Mouse (Mus musculus) ovary, adult 18-20 months (tissue): Measurements from ENCODE around the gene Inhbe.
"Not testable (repeated sequence)": the region's sequence is repeated elsewhere in the genome, so short reads cannot be mapped to it uniquely, and the experiment has no call there.

ENCODE experiments used
- DNase-seq: peaks from one replicate; pipeline ENCODE4 v3.0.0; 2022; ENCODE audit warnings: low spot score, mixed read lengths

The Inhbe gene

GRCm38 (mm10) chr10:127322669-127323068 is 31.5 kb downstream of the Inhbe start:
- DNase-seq, result no peak

- DNase-seq, result no peak
Measured at GRCm38 (mm10) chr10:127322178-127322577, 32.0 kb downstream of the Inhbe start.

- no peak for DNase-seq
Measured at GRCm38 (mm10) chr10:127321621-127322020, 32.6 kb downstream of the Inhbe start, which contains the start of gene Arhgap9. Gene Arhgap9 (plus strand): TSS chr10:127321964.

- DNase-seq, result no peak
Measured at GRCm38 (mm10) chr10:127319969-127320368, 34.2 kb downstream of the Inhbe start.

GRCm38 (mm10) chr10:127318009-127318408 is 36.2 kb downstream of the Inhbe start:
- DNase-seq, result no peak

- no peak for DNase-seq
Measured at GRCm38 (mm10) chr10:127317277-127317676, 36.9 kb downstream of the Inhbe start.

- not testable (repeated sequence) for DNase-seq
Measured at GRCm38 (mm10) chr10:127314950-127315349, 39.3 kb downstream of the Inhbe start.

- peak; percentile 40 for DNase-seq
Measured at GRCm38 (mm10) chr10:127313516-127313915, 40.7 kb downstream of the Inhbe start.

- DNase-seq, result no peak
Measured at GRCm38 (mm10) chr10:127312858-127313257, 41.4 kb downstream of the Inhbe start.

- DNase-seq, result peak; percentile 48
Measured at GRCm38 (mm10) chr10:127312356-127312676, 41.9 kb downstream of the Inhbe start.

- peak; percentile 90 for DNase-seq
Measured at GRCm38 (mm10) chr10:127311476-127312355, 42.5 kb downstream of the Inhbe start, which contains the start of gene Mars. Gene Mars (minus strand): TSS chr10:127311786.

GRCm38 (mm10) chr10:127310523-127311475 is 43.4 kb downstream of the Inhbe start:
- DNase-seq, result no peak

- DNase-seq, result not testable (repeated sequence)
Measured at GRCm38 (mm10) chr10:127309167-127309566, 45.0 kb downstream of the Inhbe start.

- DNase-seq, result no peak
Measured at GRCm38 (mm10) chr10:127303136-127303535, 51.1 kb downstream of the Inhbe start.

- no peak for DNase-seq
Measured at GRCm38 (mm10) chr10:127300361-127300760, 53.9 kb downstream of the Inhbe start.
